Mouse (Mus musculus): ENCODE measurements around the gene Dnm2. TPM values are rescaled to one million over a fixed set of nuclear protein-coding genes. Genes with fewer than 3 reads are reported as not detected.
A peak's percentile ranks its signal among the peaks of the same experiment; 100 is the strongest.

The Dnm2 gene
- 77.7 and 82.5 TPM in 2 replicates for polyA plus RNA-seq (2015; fragmentation: Nextera tagmentation; extraction: Ambion mirVana)

DNA sequence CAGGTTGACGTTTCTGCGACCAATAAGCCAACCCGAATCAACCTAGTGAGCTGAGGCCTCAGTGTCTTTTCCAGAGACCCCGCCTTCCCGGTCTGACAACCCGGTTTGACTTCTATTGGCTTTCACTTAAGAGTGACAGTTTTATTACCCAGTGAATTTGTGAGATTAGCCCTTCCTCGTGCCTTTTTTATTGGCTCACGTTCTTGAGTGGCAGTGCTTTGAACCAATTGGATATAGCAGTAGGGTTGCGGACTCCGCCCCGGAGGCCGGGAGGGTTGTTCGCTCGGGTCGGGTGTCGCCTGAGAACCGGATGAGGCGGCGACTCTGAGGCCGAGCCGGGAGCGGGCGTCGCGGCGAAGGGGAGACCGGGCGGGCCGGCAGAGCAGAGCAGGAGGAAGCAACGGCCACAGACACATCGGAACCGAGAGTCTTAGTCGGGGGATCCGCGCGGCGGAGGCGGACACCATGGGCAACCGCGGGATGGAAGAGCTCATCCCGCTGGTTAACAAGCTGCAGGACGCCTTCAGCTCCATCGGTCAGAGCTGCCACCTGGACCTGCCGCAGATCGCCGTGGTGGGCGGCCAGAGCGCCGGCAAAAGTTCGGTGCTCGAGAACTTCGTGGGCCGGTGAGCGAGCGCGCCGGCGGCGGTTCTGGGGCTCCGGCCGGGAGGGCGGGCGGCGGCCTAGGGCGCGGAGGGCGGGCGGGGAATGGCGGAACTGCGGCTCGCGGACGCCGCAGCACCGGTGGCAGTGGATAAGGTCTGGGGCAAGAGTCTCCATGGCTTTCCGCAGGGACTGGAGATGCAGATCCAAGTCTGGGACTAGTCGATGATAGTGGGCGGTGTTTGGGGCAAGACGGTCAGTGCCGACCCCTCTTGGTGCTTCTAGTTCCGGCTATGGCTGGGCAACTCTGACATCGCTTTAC is at the start of gene Dnm2:
TSS of gene Dnm2 (plus strand) at position 278 of the 925 bp plus-strand sequence.
- H3K9ac ChIP-seq (ENCODE audit: low read depth, low read length) = peak within 1 kb of the TSS; percentile 88
- H3K27me3 ChIP-seq (replicated peaks; ENCODE audit: control insufficient read depth, insufficient read depth, low read length) = no peaks in the 10 kb centered on the region
- peak within 1 kb of the TSS; percentile 85 for H3K27ac ChIP-seq (ENCODE audit: low read length)
- H3K4me2 ChIP-seq (ENCODE audit: low read depth, low read length) = peak within 1 kb of the TSS; percentile 69
- peak; percentile 98 for ATAC-seq
- H3K36me3 ChIP-seq (ENCODE audit: control insufficient read depth, insufficient read depth, low read length) = 0 out of 2 replicates have a peak, but pooled peaks cover 1% of the 10 kb centered on the region
- H3K9me3 ChIP-seq (ENCODE audit: control insufficient read depth, low read length) = no peaks in the 10 kb centered on the region
- H3K4me1 ChIP-seq (ENCODE audit: control insufficient read depth, insufficient read depth, low read length) = peaks cover 10% of the 10 kb centered on the region
- peak within 1 kb of the TSS; percentile 92 for H3K4me3 ChIP-seq (ENCODE audit: low read length)
- WGBS = under 1% methylated on average over 81 of the region's 82 CpGs

DNA sequence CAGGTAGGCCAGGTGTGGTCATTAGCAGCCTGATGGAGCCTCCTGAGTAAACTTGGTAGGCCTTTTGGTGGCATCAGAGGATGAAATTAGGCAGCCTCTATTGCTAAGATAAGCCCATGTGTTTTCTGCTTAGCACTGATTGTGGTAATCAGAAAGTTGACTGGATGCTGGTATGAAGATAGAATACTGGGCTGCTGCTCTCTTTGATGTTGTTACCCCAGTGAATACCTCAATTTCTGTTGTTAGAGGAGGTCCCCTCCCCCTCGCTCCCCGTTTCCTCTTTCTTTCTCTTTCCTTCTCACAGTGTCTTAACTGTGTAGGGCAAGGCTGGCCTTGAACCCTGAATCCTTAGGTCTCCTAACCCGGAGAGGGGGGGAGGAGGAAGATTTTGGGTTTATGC is 45.5 kb upstream of the Dnm2 start:
- Histone ChIP-seq H3K27me3 (replicated peaks; ENCODE audit: control insufficient read depth, insufficient read depth, low read length) (no peaks in the 10 kb centered on the region), H3K4me1 (ENCODE audit: control insufficient read depth, insufficient read depth, low read length) (peaks cover 5% of the 10 kb centered on the region), H3K9ac (ENCODE audit: low read depth, low read length) (no peak overlapping the region), H3K27ac (ENCODE audit: low read length) (no peak overlapping the region), H3K9me3 (ENCODE audit: control insufficient read depth, low read length) (no peaks in the 10 kb centered on the region), H3K36me3 (ENCODE audit: control insufficient read depth, insufficient read depth, low read length) (no peaks in the 10 kb centered on the region; the same call in 1 of the 2 replicates), H3K4me2 (ENCODE audit: low read depth, low read length) (no peak overlapping the region), H3K4me3 (ENCODE audit: low read length) (no peak overlapping the region)
- WGBS = 76% methylated on average over 3 of the region's 3 CpGs
- ATAC-seq = no peak

DNA sequence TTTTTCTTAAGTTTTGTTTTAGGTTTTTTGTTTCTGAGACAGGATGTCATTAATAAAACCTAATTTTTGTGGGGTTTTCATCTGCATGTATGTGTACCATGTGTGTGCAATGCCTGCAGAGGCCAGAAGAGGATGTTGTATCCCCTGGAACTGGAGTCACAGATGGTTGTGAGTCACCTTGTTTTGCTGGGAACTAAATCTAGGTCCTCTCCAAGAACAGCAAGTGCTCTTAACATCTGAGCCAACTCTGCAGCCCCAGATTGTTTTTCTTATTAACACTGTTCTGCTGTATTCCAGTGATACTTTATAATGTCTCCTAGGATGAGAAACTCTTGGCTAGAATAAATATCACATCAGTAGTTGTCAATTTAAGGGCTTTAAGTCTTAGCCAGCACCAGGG is 43.8 kb upstream of the Dnm2 start:
- ATAC-seq = no peak
- Histone ChIP-seq H3K9ac (ENCODE audit: low read depth, low read length) (no peak overlapping the region), H3K4me2 (ENCODE audit: low read depth, low read length) (no peak overlapping the region), H3K9me3 (ENCODE audit: control insufficient read depth, low read length) (no peaks in the 10 kb centered on the region), H3K27me3 (replicated peaks; ENCODE audit: control insufficient read depth, insufficient read depth, low read length) (no peaks in the 10 kb centered on the region), H3K27ac (ENCODE audit: low read length) (no peak overlapping the region), H3K4me1 (ENCODE audit: control insufficient read depth, insufficient read depth, low read length) (peaks cover 7% of the 10 kb centered on the region), H3K36me3 (ENCODE audit: control insufficient read depth, insufficient read depth, low read length) (no peaks in the 10 kb centered on the region; the same call in 1 of the 2 replicates), H3K4me3 (ENCODE audit: low read length) (no peak overlapping the region)

DNA sequence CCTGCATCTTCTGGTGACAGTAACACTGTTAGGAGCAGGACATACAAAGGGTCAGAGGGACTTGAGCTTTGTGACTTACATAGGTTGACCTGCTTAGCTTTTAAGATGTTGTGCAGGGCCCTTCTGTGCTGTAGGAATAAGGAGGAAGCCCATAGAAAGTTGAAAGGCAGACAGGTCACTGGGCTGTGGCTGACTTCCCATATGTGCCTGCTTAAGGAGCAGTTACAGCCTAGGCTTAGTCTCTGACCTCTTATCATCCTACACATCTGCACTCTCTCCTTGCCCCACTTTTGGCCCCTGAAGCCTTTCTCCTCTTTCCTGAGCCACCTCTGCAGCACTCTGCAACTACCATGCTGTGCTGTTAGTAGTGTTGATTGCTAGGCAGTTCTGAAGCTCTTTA is 40.7 kb upstream of the Dnm2 start:
- H3K4me3 ChIP-seq (ENCODE audit: low read length) = no peak overlapping the region

DNA sequence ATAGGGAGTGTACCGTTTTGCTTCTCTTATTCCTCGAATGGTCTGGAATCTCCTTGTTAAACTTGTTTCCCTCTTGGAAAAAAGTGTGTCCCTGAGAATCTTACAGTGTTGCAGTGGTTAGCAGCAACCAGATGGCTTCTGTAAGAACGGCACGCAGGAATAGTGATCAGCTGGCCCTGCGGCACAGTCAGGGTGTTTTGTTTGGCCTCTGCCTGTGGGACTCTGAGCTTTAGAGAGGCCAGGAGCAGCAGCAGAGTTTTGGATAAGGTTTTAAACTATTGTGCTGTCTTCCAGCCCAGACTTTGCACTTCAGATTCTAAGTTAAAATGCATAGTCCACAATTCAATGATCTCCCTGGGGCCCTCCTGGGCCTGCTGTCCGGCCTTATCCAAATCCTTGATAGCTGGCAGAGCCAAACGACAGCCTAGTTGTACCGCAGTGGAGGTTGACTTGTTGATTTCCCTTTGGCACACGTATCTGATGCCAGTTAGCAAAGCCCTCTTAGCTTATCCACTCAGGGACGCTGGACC is 32.0 kb upstream of the Dnm2 start:
- WGBS = 88% methylated on average over 10 of the region's 10 CpGs
- Histone ChIP-seq H3K9me3 (ENCODE audit: control insufficient read depth, low read length) (no peaks in the 10 kb centered on the region), H3K36me3 (ENCODE audit: control insufficient read depth, insufficient read depth, low read length) (peaks cover 43% of the 10 kb centered on the region), H3K27ac (ENCODE audit: low read length) (no peak overlapping the region), H3K4me3 (ENCODE audit: low read length) (no peak overlapping the region), H3K27me3 (replicated peaks; ENCODE audit: control insufficient read depth, insufficient read depth, low read length) (no peaks in the 10 kb centered on the region), H3K4me1 (ENCODE audit: control insufficient read depth, insufficient read depth, low read length) (no peaks in the 10 kb centered on the region), H3K9ac (ENCODE audit: low read depth, low read length) (no peak overlapping the region), H3K4me2 (ENCODE audit: low read depth, low read length) (no peak overlapping the region)
- ATAC-seq = no peak

More for the DNA sequence above, 40.7 kb upstream of the Dnm2 start:
- Histone ChIP-seq H3K9ac (ENCODE audit: low read depth, low read length) (no peak overlapping the region), H3K27ac (ENCODE audit: low read length) (no peak overlapping the region), H3K4me1 (ENCODE audit: control insufficient read depth, insufficient read depth, low read length) (peaks cover 4% of the 10 kb centered on the region), H3K36me3 (ENCODE audit: control insufficient read depth, insufficient read depth, low read length) (peaks cover 4% of the 10 kb centered on the region; the same call in 1 of the 2 replicates), H3K27me3 (replicated peaks; ENCODE audit: control insufficient read depth, insufficient read depth, low read length) (no peaks in the 10 kb centered on the region), H3K9me3 (ENCODE audit: control insufficient read depth, low read length) (no peaks in the 10 kb centered on the region), H3K4me2 (ENCODE audit: low read depth, low read length) (no peak overlapping the region)
- no peak for ATAC-seq

DNA sequence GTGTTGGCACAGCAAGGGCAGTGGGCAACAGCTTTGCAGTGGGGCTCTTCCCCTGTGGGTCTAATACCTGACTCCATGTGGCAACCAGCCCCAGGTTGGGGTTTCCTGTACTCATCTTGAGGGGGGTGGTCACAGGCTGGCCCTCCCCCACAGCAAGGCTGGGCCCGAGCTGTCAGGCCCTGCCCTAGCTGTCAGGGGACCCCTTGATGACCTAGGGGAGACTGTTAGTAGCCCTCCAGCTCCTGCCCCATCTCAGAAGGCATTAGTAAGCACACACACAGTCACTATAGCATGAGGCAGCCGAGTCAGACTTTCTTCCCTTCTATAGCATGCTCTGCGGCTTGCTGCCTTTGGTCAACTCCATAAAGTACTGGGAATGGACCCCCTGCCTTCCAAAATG is 29.0 kb upstream of the Dnm2 start:
- Histone ChIP-seq H3K9me3 (ENCODE audit: control insufficient read depth, low read length) (no peaks in the 10 kb centered on the region), H3K4me3 (ENCODE audit: low read length) (no peak overlapping the region), H3K9ac (ENCODE audit: low read depth, low read length) (no peak overlapping the region), H3K4me1 (ENCODE audit: control insufficient read depth, insufficient read depth, low read length) (no peaks in the 10 kb centered on the region), H3K27ac (ENCODE audit: low read length) (no peak overlapping the region), H3K4me2 (ENCODE audit: low read depth, low read length) (no peak overlapping the region), H3K27me3 (replicated peaks; ENCODE audit: control insufficient read depth, insufficient read depth, low read length) (no peaks in the 10 kb centered on the region), H3K36me3 (ENCODE audit: control insufficient read depth, insufficient read depth, low read length) (peaks cover 45% of the 10 kb centered on the region)
- WGBS = 92% methylated on average over 3 of the region's 3 CpGs
- no peak for ATAC-seq

DNA sequence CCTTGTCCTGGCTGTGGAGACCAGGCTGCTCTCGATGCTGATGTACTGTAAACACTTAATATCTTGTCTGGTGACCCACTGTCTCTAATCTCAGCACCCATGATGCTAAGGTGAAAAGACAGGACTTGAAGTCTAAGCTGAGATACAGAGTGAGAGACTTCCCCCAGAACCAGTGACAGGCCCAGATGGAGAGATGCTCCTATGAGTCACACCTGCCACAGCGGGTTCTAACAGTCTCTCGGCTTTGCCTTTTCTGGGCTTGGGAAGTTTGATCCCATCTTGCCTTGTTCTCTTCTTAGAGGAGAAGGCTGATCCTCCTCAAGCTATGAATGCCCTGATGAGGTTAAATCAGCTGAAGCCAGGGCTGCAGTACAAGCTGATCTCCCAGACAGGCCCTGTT is 27.5 kb upstream of the Dnm2 start:
- no peak overlapping the region for H3K27ac ChIP-seq (ENCODE audit: low read length)
- 95% methylated on average over 3 of the region's 3 CpGs for WGBS

DNA sequence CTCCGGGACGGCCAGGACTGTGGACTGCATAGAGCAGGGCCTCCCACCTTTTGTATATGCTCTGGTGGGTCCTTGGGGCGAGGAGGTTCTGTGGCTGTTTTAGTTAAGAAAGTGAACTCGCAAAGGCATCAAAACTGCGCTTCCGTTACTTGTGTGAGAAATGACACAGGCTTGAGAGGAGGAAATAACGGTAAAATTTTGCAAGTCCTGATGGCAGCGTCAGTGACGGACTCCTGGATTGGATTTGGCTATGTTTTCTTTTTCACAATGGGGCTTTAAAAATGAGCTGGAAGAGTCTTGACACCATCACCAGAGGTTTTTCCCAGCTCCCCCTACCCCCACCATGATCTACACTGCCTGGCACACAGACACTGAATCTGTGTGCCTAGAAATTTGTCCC is 23.7 kb upstream of the Dnm2 start:
- Histone ChIP-seq H3K27me3 (replicated peaks; ENCODE audit: control insufficient read depth, insufficient read depth, low read length) (no peaks in the 10 kb centered on the region), H3K27ac (ENCODE audit: low read length) (no peak overlapping the region), H3K9ac (ENCODE audit: low read depth, low read length) (no peak overlapping the region), H3K4me3 (ENCODE audit: low read length) (no peak overlapping the region), H3K4me1 (ENCODE audit: control insufficient read depth, insufficient read depth, low read length) (no peaks in the 10 kb centered on the region), H3K36me3 (ENCODE audit: control insufficient read depth, insufficient read depth, low read length) (peaks cover 23% of the 10 kb centered on the region), H3K9me3 (ENCODE audit: control insufficient read depth, low read length) (no peaks in the 10 kb centered on the region), H3K4me2 (ENCODE audit: low read depth, low read length) (no peak overlapping the region)
- 89% methylated on average over 9 of the region's 9 CpGs for WGBS
- ATAC-seq = no peak

More for the DNA sequence above, 27.5 kb upstream of the Dnm2 start:
- H3K4me2 ChIP-seq (ENCODE audit: low read depth, low read length) = no peak overlapping the region
- H3K27me3 ChIP-seq (replicated peaks; ENCODE audit: control insufficient read depth, insufficient read depth, low read length) = no peaks in the 10 kb centered on the region
- no peak overlapping the region for H3K9ac ChIP-seq (ENCODE audit: low read depth, low read length)
- no peaks in the 10 kb centered on the region for H3K9me3 ChIP-seq (ENCODE audit: control insufficient read depth, low read length)
- no peak for ATAC-seq
- no peak overlapping the region for H3K4me3 ChIP-seq (ENCODE audit: low read length)
- peaks cover 45% of the 10 kb centered on the region for H3K36me3 ChIP-seq (ENCODE audit: control insufficient read depth, insufficient read depth, low read length)
- H3K4me1 ChIP-seq (ENCODE audit: control insufficient read depth, insufficient read depth, low read length) = no peaks in the 10 kb centered on the region

DNA sequence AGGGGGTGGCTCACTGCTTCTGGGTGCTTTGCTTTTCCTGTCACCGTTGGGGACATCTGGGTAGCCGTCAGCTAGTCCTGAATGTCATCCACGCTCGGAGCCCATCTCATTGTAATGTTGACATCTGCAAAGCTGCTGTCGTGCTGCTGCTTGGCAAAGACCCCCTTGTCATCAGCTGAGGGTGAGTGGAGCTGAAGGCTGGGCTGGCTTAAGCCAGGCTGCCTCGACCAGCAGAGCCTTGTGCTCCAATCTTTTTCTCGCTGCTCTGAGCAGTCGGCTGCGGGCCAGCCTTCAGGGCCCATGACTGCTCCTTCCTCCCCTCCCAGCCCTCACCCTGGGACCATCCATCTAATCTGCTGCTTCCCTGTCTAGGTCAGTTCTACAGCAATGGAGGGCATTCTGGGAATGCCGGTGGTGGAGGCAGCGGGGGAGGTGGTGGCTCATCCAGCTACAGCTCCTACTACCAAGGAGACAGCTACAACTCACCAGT is 21.9 kb upstream of the Dnm2 start:
- Histone ChIP-seq H3K4me2 (ENCODE audit: low read depth, low read length) (no peak overlapping the region), H3K27me3 (replicated peaks; ENCODE audit: control insufficient read depth, insufficient read depth, low read length) (no peaks in the 10 kb centered on the region), H3K27ac (ENCODE audit: low read length) (no peak overlapping the region), H3K4me1 (ENCODE audit: control insufficient read depth, insufficient read depth, low read length) (no peaks in the 10 kb centered on the region), H3K9ac (ENCODE audit: low read depth, low read length) (no peak overlapping the region), H3K9me3 (ENCODE audit: control insufficient read depth, low read length) (no peaks in the 10 kb centered on the region), H3K36me3 (ENCODE audit: control insufficient read depth, insufficient read depth, low read length) (peaks cover 17% of the 10 kb centered on the region; the same call in 1 of the 2 replicates), H3K4me3 (ENCODE audit: low read length) (no peak overlapping the region)
- no peak for ATAC-seq
- WGBS = 84% methylated on average over 11 of the region's 11 CpGs

Data from intestine, embryonic 16.5 days (tissue).